Mouse (Mus musculus) heart, embryonic 10.5 days (tissue): ENCODE data around the gene Per1. TPM values are rescaled to one million over a fixed set of nuclear protein-coding genes. Genes with fewer than 3 reads are reported as not detected.

Source experiments
- DNase-seq: peaks from one replicate; pipeline ENCODE4 v3.0.0-alpha.2; 2017; ENCODE audit warnings: low spot score
- H3K27ac ChIP-seq: fragments of 300-500 bp; sonication (generic); 2 replicates; pipeline ENCODE4 v1.5.1; 2016; ENCODE audit warnings: mild to moderate bottlenecking
- H3K27me3 ChIP-seq: fragments of 300-500 bp; sonication (generic); 2 replicates; pipeline ENCODE4 v1.6.1; 2016; ENCODE audit warnings: mild to moderate bottlenecking; ENCODE audit not compliant: poor library complexity, insufficient read depth, severe bottlenecking
- H3K36me3 ChIP-seq: fragments of 300-500 bp; sonication (generic); 2 replicates; pipeline ENCODE4 v1.6.1; 2016; ENCODE audit warnings: mild to moderate bottlenecking, moderate library complexity
- H3K4me1 ChIP-seq: fragments of 300-500 bp; sonication (generic); 2 replicates; pipeline ENCODE4 v1.6.1; 2016; ENCODE audit warnings: mild to moderate bottlenecking
- H3K4me3 ChIP-seq: fragments of 300-500 bp; sonication (generic); 2 replicates; pipeline ENCODE4 v1.5.1; 2016; ENCODE audit warnings: mild to moderate bottlenecking, moderate library complexity
- H3K9me3 ChIP-seq: fragments of 300-500 bp; sonication (generic); 2 replicates; pipeline ENCODE4 v1.6.1; 2016; ENCODE audit warnings: mild to moderate bottlenecking, moderate library complexity
- WGBS: fragments of 180-500 bp; shearing (Covaris S2); methylation state at CpG from one replicate; pipeline ENCODE4 v1.1.7; 2016; 5-methylcytosine and 5-hydroxymethylcytosine counted together
- polyA plus RNA-seq: library from polyadenylated mRNA; unstranded; fragments of >200 nt; fragmentation: Nextera tagmentation; extraction: Ambion mirVana; gene quantifications from 2 replicates; pipeline ENCODE4 v1.2.1, GENCODE M21; 2016

Gene Per1
- polyA plus RNA-seq, 1 experiment from 2014 or later = 8.8 TPM

- no peaks in the 10 kb centered on the region for H3K9me3 ChIP-seq
- H3K4me1 ChIP-seq = peaks cover 11% of the 10 kb centered on the region
- 74% methylated on average over 5 of the region's 5 CpGs for WGBS
- DNase-seq = no peak
- no peaks in the 10 kb centered on the region for H3K36me3 ChIP-seq
- no peak overlapping the region for H3K27ac ChIP-seq
- no peak overlapping the region for H3K4me3 ChIP-seq
- no peaks in the 10 kb centered on the region for H3K27me3 ChIP-seq
Measured at GRCm38 (mm10) chr11:69078805-69079438, 16.1 kb upstream of the Per1 start.

- no peaks in the 10 kb centered on the region for H3K9me3 ChIP-seq
- no peaks in the 10 kb centered on the region for H3K27me3 ChIP-seq
- 79% methylated on average over 15 of the region's 15 CpGs for WGBS
- 0 out of 2 replicates have a peak, but pooled peaks cover 4% of the 10 kb centered on the region for H3K4me1 ChIP-seq
- DNase-seq = no peak
- H3K27ac ChIP-seq = no peak overlapping the region
- H3K36me3 ChIP-seq = no peaks in the 10 kb centered on the region
- no peak overlapping the region for H3K4me3 ChIP-seq
Measured at GRCm38 (mm10) chr11:69080102-69080854, 14.7 kb upstream of the Per1 start.

GRCm38 (mm10) chr11:69080855-69081222, 14.2 kb upstream of the Per1 start:
- DNase-seq = no peak
- H3K27ac ChIP-seq = no peak overlapping the region
- no peaks in the 10 kb centered on the region for H3K36me3 ChIP-seq
- 88% methylated on average over 8 of the region's 8 CpGs for WGBS
- no peaks in the 10 kb centered on the region for H3K27me3 ChIP-seq
- H3K4me1 ChIP-seq = peaks cover 7% of the 10 kb centered on the region
- no peaks in the 10 kb centered on the region for H3K9me3 ChIP-seq
- H3K4me3 ChIP-seq = no peak overlapping the region

GRCm38 (mm10) chr11:69081613-69082012, 13.4 kb upstream of the Per1 start:
- Histone ChIP-seq H3K36me3 (no peaks in the 10 kb centered on the region), H3K9me3 (no peaks in the 10 kb centered on the region)

GRCm38 (mm10) chr11:69085608-69086007, 9.4 kb upstream of the Per1 start:
- no peaks in the 10 kb centered on the region for H3K9me3 ChIP-seq
- H3K27ac ChIP-seq = peak overlapping the region; percentile 100; the same call in 1 of the 2 replicates
- 68% methylated on average over 6 of the region's 6 CpGs for WGBS
- no peak overlapping the region for H3K4me3 ChIP-seq
- peaks cover 49% of the 10 kb centered on the region for H3K4me1 ChIP-seq
- DNase-seq = no peak
- H3K36me3 ChIP-seq = peaks cover 15% of the 10 kb centered on the region
- H3K27me3 ChIP-seq = no peaks in the 10 kb centered on the region

More at GRCm38 (mm10) chr11:69081613-69082012, 13.4 kb upstream of the Per1 start:
- Histone ChIP-seq H3K4me1 (peaks cover 15% of the 10 kb centered on the region), H3K27me3 (no peaks in the 10 kb centered on the region), H3K27ac (no peak overlapping the region), H3K4me3 (no peak overlapping the region)
- no peak for DNase-seq
- 85% methylated on average over 7 of the region's 7 CpGs for WGBS

GRCm38 (mm10) chr11:69086390-69086789, 8.6 kb upstream of the Per1 start:
- no peak for DNase-seq
- H3K4me3 ChIP-seq = peak overlapping the region; percentile 35; the same call in 1 of the 2 replicates
- no peaks in the 10 kb centered on the region for H3K9me3 ChIP-seq
- no peaks in the 10 kb centered on the region for H3K27me3 ChIP-seq
- WGBS = 39% methylated on average over 6 of the region's 6 CpGs
- H3K36me3 ChIP-seq = peaks cover 23% of the 10 kb centered on the region
- peak overlapping the region; percentile 100 for H3K27ac ChIP-seq
- H3K4me1 ChIP-seq = peaks cover 54% of the 10 kb centered on the region

GRCm38 (mm10) chr11:69087082-69087481, 7.9 kb upstream of the Per1 start:
- WGBS = 15% methylated on average over 4 of the region's 4 CpGs
- H3K9me3 ChIP-seq = no peaks in the 10 kb centered on the region
- H3K36me3 ChIP-seq = peaks cover 29% of the 10 kb centered on the region
- H3K27me3 ChIP-seq = no peaks in the 10 kb centered on the region
- peak overlapping the region; percentile 100 for H3K27ac ChIP-seq
- H3K4me3 ChIP-seq = peak overlapping the region; percentile 35
- DNase-seq = no peak
- H3K4me1 ChIP-seq = peaks cover 61% of the 10 kb centered on the region

GRCm38 (mm10) chr11:69087597-69087996, 7.4 kb upstream of the Per1 start:
- no peak for DNase-seq
- H3K4me1 ChIP-seq = peaks cover 62% of the 10 kb centered on the region
- peaks cover 34% of the 10 kb centered on the region for H3K36me3 ChIP-seq
- H3K27me3 ChIP-seq = no peaks in the 10 kb centered on the region
- H3K27ac ChIP-seq = peak overlapping the region; percentile 100
- H3K4me3 ChIP-seq = peak overlapping the region; percentile 98
- H3K9me3 ChIP-seq = no peaks in the 10 kb centered on the region
- WGBS = 53% methylated on average over 2 of the region's 2 CpGs

GRCm38 (mm10) chr11:69088103-69088855, 6.7 kb upstream of the Per1 start, which contains the start of gene Vamp2:
Gene Vamp2 (plus strand): TSS chr11:69088490.
- DNase-seq = peak; percentile 94
- 1% methylated on average over 63 of the region's 67 CpGs for WGBS
- Histone ChIP-seq H3K27ac (peak within 1 kb of the TSS; percentile 100), H3K36me3 (peaks cover 38% of the 10 kb centered on the region), H3K4me1 (peaks cover 62% of the 10 kb centered on the region), H3K9me3 (no peaks in the 10 kb centered on the region), H3K4me3 (peak within 1 kb of the TSS; percentile 98), H3K27me3 (no peaks in the 10 kb centered on the region)

- DNase-seq = no peak
- Histone ChIP-seq H3K36me3 (peaks cover 38% of the 10 kb centered on the region), H3K4me3 (peak overlapping the region; percentile 98), H3K27ac (peak overlapping the region; percentile 100), H3K4me1 (peaks cover 62% of the 10 kb centered on the region), H3K27me3 (no peaks in the 10 kb centered on the region), H3K9me3 (no peaks in the 10 kb centered on the region)
- WGBS = 9% methylated on average over 25 of the region's 25 CpGs
Measured at GRCm38 (mm10) chr11:69088856-69089615, 6.0 kb upstream of the Per1 start.

GRCm38 (mm10) chr11:69089616-69090290, 5.3 kb upstream of the Per1 start:
- peaks cover 62% of the 10 kb centered on the region for H3K4me1 ChIP-seq
- peak overlapping the region; percentile 100 for H3K27ac ChIP-seq
- WGBS = 89% methylated on average over 12 of the region's 12 CpGs
- H3K27me3 ChIP-seq = no peaks in the 10 kb centered on the region
- peaks cover 38% of the 10 kb centered on the region for H3K36me3 ChIP-seq
- DNase-seq = no peak
- no peaks in the 10 kb centered on the region for H3K9me3 ChIP-seq
- H3K4me3 ChIP-seq = peak overlapping the region; percentile 98

GRCm38 (mm10) chr11:69090367-69090766, 4.7 kb upstream of the Per1 start:
- Histone ChIP-seq H3K27me3 (no peaks in the 10 kb centered on the region), H3K4me1 (peaks cover 62% of the 10 kb centered on the region), H3K36me3 (peaks cover 38% of the 10 kb centered on the region), H3K9me3 (no peaks in the 10 kb centered on the region), H3K4me3 (peak overlapping the region; percentile 36), H3K27ac (peak overlapping the region; percentile 100; the same call in 1 of the 2 replicates)
- no peak for DNase-seq
- WGBS = 64% methylated on average over 6 of the region's 6 CpGs
